Mouse (Mus musculus) fat pad, adult 2 months (tissue): ENCODE measurements at regions not wholly inside any gene's neighbourhood (a gene's known extent, or its start where the extent isn't known, plus 50 kb on each side); places are given as distances from the start of the nearest gene placed in this dataset.

Experiments
- DNase-seq: peaks from one replicate; pipeline ENCODE4 v3.0.0-alpha.2; 2011; ENCODE audit warnings: low read depth, low spot score; ENCODE audit errors: extremely low read depth

DNA sequence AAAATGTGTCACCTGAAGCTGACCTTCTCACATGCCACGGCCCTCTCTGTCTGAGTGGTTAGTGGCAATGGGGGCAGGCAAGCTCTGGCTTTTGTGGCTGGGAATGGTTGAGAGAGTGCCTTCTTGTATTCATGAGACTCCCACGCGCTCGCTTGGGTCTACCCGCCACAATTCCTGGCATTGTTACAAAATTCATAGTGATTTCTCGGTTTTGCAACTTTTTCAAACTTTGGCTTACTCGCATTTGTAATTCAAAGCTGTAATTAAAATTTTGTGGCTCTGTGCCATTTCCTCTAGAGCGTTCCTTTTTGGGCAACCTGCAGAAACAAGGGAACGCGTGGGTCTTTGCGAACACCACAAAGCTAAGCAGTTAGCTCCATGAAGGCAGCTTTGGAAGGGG lies 186.3 kb downstream of the Pdgfra start:
- peak; percentile 56 for DNase-seq

DNA sequence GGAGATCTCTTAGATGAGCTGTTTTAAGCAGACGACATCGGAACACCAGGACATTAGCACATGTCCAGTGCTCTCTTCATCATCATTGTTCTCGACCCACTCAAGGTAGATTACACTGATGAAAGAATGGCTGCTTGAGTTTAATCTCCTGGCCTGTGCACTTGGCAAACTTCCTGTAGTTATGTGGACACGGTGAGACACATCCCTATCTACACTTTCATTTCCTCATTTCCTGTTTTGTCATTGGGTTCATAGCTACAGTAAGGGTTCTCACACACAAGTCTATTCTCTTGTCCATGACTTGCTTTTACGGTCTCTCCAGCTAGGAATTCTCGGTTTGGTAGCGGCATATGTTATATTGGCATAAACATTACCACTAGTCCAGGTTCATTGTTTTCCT lies 190.5 kb downstream of the Pdgfra start:
- DNase-seq, result peak; percentile 11

DNA sequence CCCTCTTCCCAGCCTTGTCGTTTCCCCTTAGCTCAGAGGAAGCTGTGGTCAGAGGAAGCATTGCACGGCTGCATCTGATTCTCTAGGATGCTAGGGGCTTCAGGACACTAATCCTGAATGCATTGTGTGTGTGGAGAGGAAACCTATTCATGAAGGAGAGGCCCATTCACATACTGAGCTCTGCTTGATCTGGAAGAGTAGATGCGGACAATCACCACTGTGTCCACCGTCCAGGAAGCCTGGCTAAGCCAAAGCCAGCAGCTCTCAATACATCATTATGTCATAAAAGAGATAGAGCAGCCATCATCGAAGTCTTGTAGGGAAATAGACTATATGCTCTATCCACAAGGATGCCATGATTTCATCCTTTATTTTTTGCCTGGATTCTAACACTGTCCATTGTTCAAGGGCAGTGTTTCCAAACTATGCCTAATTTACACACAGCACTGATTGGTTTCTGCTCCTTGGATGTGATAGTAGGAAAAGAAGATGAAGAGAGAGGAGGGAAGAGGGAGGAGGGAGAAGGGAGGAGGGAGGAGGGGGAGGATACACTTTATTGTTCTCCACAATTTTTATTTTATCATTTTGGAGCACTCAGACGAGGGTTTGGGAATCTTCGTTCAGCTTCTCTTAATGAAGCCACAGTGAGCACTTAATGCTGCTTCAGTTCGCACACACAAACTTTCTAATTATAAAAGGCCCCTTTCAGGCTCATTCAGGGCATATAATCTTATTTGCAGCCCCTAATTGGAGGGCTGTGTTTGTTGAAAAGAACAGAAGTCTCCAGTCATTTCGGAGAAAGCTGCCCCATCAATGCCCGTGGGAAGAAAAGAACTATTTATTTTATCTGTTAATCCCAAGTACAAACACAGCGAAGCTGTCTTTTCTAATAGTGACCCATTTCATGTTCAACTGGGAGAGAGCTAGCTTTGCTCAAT lies 195.0 kb downstream of the Pdgfra start:
- DNase-seq, result no peak

DNA sequence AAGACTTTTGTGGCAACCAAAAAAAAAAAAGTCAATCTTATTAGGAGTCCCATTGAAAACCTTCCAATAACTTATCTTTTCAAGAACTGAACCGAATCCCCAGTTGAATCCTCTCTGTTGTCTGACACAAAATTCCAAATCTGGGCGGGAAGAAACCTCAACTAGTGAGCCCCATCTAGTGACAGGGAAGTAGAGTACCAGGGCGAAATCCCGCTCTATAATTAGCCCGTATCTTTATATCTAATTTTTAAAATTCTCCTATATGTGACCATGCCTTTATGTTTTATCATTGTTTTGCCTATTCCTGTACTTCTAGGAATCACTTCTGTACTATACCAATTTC lies 195.7 kb downstream of the Pdgfra start:
- DNase-seq, result no peak

DNA sequence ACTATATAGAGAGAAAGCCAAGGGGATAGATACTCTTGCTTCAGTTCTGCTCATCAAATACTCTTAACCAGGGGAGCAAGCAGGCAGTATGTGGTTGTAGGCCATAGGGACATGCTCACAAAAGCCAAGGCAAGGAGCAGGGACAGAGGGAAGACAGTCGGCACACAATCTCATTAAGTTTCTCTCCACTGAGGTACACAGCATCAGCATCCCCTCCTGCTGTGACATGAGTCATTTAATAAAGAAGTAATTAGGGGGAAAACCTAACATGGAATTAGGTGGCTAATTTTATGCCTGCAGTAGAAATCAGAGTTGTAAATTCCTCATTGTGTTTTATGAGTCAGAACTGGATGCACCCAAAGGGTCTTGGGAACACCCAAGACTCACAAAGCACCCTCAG lies 203.2 kb downstream of the Pdgfra start:
- no peak for DNase-seq

DNA sequence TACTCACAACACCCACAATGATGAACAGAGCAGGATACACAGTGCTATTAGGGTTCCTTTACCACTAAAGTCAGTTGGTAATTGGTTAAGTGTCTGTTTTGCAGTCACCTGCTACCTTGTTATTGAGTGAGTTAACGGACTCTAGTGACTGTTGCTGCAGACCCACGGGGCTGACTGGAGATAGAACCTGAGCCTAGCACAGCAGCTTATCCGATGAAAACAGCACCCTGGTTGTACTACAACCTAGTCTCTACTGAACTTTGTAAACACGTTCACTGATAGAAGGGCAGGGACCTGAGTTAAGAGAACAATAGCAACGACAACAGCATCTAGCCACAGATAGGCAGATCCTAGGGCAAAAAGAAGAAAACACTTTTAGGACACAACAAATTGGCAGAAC lies 206.8 kb downstream of the Pdgfra start:
- DNase-seq, result no peak

DNA sequence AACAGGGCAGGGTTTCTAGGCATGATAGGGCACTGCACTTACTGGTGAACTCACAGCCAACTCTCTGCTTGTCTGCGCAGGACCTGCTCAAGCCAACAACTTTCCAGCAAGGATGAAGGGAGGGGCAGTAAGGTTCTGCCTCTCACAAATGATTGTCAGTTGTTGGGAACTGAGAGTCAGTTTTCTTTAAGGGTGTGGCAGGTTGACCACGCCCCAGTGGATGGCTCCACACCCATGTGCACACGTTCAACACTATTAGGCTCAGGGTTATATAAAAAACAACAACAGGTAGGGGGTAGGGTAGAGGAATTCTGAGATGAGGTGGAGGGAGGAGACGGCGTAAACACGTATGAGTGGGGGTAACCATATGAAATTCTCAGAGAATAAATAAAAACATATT lies 210.9 kb upstream of the Kit start:
- no peak for DNase-seq

DNA sequence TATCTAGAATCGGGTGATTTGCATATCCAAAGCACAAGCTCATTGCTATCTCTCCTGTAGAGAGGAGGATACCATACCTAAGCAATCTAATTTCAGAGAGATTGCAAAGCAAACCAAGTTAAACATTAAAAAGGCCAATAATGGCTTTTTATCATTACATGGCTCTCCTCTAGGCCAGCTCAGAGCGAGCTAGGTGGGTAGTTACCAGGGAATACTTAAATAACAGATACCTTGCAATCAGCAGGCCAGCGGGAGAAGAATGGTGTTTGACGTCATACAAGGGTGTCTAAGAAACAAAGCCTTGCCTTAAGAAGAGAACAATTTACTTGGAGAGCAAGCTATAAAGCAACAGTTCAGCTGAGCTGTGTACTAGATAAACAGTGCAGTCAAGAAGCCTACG lies 207.4 kb upstream of the Kit start:
- DNase-seq, result no peak

DNA sequence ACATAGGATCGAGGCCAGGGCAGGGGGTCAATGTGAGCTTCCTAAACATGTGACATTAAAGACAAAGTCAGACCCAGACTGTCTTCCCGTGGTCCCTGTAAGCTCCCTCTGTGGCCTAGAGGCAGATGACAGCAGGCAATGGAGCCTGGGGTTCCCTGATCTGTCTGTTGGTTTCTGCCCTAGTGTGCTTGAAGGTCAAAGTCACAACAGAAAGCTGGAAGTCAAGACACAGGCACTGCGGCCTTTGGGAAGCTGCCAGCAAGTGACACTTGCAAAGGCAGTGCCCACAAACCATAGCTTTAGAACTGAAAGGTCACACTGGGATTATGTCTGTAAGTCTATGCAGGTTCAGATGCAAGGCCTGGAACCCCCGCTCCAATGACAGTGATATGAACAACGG lies 206.0 kb upstream of the Kit start:
- no peak for DNase-seq

DNA sequence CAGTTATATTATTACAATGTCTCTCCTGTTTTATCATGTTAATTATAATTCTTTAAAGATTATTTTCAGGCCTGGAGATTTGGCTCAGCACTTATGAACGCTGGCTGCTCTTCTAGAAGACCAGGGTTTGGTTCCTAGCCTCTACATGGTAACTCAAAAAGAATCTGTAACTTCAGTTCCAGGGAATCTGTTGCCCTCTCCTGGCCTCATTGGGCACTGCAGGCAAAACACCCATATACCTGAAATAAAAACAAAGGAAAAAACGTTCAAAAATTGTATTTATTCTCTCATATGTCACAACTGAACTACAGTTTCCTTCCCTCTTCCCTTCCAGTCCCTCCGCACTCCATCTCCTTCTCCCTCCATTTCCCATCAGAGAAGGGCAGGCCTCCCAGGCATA lies 201.9 kb upstream of the Kit start:
- DNase-seq, result no peak

DNA sequence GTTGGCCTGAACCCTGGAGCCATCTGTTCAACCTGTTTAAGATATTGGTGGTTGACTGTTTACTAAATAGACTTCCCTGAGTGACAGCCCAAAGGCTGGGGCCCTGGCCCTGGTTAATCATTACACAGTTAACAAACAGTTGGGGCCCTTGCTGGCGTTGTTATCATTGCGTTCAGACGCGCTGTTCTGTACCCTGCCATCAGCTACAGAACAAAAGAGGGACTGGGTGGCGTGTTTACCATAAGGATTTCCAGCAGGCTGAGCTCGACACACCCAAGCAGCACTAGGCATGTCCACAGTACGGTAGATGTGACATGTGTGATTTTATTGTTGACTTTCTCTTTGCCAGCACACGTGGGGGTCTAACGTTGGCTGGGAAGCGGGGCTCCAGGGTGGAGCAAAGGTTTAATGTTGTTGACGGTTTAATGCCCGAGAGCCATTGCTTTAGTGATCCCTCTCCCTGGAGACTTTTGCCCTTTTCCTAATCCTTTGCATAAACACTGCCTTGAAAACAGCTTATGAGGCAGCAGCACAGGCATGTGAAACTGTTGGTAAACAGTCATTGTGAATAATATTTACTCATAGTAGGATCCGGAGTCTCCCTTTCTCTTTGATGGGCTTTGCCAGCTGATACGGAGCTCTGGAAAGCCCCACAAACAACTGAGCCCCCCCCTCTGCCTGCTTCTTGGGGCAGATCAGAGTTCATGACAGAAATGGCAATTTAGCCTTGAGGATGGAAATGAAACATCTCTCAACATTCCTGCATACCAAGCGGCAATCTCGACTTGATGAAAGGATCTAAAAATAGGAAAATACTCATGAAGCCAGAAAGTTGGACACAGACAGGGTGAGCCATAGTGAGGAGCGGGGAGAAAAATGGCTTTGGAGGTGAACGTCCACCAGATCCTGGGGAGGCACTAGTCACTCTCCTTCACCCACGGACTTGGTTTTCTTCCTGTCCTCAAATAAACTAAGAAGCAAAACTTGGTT lies 197.1 kb upstream of the Kit start:
- no peak for DNase-seq

DNA sequence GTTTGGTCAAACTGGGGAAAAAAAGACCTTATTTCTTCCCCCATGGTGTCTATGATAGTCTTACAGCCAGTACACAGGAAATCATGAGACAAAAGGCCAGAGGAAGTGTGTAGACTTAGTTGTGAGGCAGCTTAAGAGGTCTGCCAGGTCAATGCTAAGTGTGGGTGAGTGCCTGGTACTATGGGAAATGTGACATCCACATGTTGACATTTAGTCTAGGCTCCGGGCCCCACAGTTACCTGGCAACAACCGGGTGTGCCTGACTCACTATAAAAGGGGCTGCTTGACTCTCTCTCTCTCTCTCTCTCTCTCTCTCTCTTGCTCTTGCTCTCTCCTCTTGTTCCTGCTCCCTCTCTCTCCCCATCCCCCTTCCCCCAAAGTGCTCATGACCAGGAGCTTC lies 196.1 kb upstream of the Kit start:
- no peak for DNase-seq

DNA sequence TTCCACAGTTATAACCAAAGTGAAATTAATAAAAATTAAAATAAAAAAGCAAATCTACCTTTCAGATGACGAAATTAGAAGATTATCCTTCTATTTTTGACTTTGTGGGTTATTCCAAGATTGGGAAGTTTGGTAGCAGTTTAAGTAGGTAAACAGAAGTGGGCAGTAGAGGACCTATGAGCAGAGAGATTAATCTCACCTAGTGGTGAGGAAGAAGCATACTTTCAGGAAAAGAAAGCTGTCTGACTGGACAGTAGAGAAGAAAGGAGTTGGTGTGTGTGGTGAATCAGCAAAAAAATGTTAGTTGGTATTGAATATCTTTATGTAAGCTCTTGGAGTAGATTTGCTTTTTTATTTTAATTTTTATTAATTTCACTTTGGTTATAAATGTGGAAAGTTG lies 194.4 kb upstream of the Kit start:
- no peak for DNase-seq

DNA sequence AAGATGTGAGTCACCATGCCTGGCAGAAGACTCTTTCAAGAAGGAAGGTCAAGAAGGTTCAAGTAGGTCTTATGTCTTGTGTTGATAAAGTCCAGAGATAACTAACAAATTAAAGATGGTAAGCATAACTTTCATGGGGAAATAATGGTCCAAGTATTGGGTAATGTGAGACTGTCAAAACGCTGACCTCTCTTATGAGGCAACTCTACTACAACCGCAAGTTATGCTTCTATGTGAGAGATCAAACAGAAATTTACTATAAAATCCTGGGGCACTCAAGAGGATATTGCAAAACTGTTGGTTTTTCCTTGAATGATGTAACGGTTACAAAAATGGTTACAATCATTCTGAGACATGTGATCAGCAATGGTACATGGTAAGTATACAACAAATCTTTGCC lies 192.6 kb upstream of the Kit start:
- DNase-seq, result no peak

DNA sequence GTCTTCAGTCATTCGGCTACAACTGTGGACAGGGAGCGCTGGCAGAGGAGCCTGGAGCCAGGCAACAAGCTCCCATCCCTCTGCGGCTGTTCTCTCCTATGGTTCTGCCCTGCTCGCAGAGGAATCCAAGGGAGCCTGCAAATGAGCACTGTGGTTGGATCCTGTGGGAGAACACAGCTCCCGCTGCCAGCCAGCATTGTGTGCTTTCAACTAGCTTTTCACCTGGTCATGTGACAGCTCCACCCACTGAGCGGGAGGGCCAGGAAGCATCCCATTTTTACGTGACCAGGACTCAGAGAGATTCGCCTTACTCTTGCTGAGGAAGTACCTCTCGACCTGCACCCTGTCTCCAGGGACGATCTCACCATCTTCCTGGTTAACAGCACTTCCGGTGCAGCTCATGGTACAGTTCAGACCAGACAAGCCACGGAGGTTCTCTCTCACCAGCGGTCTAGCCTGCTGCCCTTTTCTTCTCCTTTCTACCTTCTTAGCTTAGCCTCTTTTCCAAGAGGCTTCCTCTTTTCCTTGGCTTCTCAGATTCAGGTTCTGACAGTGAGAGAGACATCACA lies 186.7 kb upstream of the Kit start:
- no peak for DNase-seq

DNA sequence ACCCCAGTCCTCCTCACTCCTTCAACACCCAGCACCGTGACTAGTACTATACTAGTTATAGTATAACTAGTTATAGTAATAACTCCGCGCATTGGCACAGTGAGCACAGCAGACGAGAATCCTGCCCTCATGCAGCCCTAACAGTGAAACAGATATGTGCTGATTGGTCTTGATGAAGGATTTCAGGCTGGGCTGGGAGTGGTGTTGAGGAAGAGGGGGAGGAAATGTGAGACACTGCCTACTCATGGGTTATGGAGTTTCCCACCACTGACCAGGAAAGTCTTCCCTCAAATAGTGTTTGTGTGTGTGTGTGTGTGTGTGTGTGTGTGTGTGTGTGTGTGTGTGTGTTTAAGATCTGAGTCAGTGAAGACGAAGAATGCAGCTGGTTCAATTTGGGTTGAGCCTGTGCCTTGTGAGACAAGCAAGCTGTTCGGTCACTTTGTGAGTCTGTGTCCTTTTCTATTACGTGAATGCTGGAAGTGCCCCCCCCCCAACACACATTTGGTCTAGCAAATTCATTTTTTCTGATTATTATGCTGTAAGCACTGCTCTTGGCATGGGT lies 185.9 kb upstream of the Kit start:
- DNase-seq, result no peak

DNA sequence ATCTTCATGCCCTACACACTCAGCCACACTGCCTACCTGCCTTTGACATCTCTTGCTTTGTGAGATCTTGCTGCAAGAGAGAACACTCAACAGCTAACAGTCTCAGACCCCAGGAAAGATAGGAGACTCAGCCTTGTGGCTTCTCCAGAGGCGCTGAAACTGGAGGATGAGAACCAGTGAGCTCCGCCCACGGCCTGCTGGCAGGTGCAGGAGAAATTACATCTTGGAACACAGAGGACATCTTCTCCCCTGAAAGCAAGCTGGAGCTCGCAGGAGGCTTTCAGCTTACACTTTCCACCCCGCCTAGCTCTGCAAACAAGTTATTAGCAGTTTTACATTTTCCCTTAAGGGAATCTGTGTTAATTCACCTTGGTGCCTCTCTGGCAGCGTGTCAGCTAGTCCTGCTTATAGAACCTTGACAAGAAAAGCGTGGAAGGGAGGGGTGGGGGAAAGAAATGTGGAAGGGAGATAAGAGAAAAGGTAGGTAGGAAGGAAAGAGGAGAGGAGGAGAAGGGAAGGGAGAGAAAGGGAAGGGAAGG lies 185.2 kb upstream of the Kit start:
- DNase-seq, result no peak

DNA sequence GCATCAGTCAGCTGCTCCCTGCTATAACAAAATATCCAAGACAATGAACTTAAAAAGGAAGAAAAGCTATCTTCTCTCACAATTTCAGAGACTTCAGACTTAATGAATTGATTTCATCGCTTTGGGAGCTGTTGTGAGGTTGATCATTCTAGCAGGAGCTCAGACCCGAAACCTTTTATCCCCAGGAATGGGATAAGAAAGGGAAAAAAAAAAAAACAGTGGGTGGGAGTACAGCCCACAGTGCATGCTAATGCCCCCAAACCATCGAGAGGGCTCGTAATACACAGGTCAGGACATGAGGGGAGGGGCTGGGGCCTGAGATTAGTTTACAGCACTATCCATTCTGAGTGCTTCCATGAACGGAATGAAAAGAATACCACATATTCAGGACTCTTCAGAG lies 175.9 kb upstream of the Kit start:
- DNase-seq, result no peak

DNA sequence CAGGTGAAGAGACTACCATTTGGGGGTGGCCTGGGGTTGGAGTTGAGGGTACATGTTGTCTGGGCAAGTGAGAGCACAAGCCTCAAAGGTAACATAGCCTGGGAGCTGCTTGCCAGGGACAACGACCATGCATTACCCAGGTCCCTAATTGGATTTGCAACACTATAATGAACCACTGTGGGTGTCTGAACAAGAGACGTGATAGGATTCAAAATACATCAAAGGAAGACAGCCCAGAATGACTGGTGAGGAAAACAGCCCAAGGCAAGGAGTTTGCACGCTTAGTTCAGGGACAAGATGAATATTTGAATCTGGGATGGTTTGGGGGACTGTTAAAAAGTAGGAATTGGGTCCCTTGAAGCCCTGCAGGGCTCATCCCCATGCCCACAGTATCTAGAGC lies 173.0 kb upstream of the Kit start:
- no peak for DNase-seq

DNA sequence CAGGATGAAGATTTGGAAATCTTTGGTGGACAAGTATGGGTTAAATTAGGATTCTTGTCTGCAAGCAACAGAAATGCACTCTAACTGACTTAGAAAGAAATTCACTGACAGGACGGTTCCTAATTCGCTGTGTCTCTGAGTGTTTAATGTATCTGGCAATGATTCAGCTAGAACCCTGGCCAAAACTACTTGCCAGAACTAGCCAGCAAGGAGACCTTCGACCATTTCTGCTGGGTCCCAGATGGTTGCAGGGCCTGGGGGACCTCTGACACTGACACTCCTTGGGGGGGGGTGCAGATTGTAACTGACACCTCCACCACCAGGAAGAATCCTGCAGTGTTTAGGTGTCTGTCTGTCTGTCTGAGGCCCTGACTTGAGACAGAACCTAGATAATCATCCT lies 172.1 kb upstream of the Kit start:
- no peak for DNase-seq

DNA sequence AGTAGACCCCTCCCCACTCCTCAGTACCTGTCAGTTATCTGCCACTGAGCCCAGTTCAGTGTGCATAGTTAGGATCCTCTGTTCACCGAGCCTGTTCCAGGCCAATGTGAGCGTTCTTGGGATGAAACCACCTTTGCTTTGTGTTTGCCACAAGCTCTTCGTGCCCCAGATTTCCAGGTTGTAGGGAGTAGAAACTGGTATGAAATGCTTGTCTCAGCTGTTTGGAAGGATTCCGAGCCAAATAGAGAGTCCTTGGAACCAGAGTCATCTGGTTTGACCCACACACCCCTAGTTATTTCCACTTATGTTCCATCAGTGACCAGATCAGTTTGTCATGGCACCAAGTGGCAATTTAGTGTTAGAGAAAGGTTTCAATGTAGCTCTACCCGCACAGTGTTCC lies 171.2 kb upstream of the Kit start:
- DNase-seq, result no peak
